22 mouse cellular contexts compared by ENCODE assay signal in the genomic region with DNA sequence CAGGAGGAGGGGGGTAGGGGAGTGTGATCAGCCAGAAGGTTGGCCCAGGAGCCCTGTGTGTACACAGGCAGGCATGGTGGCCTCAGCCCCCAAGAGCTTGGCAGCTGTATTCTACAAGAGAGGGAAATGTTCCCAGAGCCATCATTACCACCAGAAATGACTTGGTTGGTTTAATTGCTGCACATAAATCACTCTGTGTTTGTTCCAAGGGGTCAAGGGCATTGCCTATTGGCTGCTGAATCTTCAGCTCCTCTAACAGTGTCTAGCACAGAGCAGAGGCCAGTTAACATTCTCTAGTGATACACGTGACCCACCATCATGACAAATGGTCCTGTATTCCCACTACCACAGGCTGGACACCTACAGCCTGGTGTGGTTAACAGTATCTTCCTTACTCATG. TPM values are rescaled to one million over a fixed set of nuclear protein-coding genes. Genes with fewer than 3 reads are reported as not detected.
DNase-seq lines count a peak whose midpoint lies in the region; ATAC-seq and TF ChIP-seq lines count a peak whose summit lies in the region.
"Had no signal": no experiment of that assay in that cellular context is flagged by ENCODE, and none has a peak within 500 bp of the region (broad histone marks: within the 10 kb centered on the region; RNA-seq: fewer than 3 reads in every experiment).

No protein-coding gene starts in this region.

- no peak overlapping the region for H3K4me2 ChIP-seq in kidney, embryonic 14.5 days (replicated peaks; ENCODE audit: low read depth, low read length)
- no peak overlapping the region for H3K4me2 ChIP-seq in limb, embryonic 14.5 days (replicated peaks; ENCODE audit: low read depth, low read length, severe bottlenecking)
- H3K4me2 ChIP-seq: embryonic facial prominence, embryonic 15.5 days; hindbrain, embryonic 12.5 days had no signal

- no peak for TF ChIP-seq POLR2A in limb, embryonic 14.5 days (IDR thresholded peaks at IDR 0.05; ENCODE audit: borderline replicate concordance, extremely low read depth, insufficient read depth, insufficient read length)
- TF ChIP-seq POLR2A in cerebellum, adult 2 months (IDR thresholded peaks at IDR 0.05; ENCODE audit: borderline replicate concordance, insufficient read depth, low read length) = no peak

- H3K9ac ChIP-seq in kidney, embryonic 14.5 days (ENCODE audit: low read depth, low read length) = no peak overlapping the region
- H3K9ac ChIP-seq in limb, embryonic 14.5 days (ENCODE audit: low read depth, low read length, severe bottlenecking) = no peak overlapping the region
- H3K9ac ChIP-seq: embryonic facial prominence, embryonic 15.5 days; hindbrain, embryonic 12.5 days had no signal

- no peaks in the 10 kb centered on the region for H3K27me3 ChIP-seq in kidney, embryonic 14.5 days (ENCODE audit: control insufficient read depth, insufficient read depth, low read length)
- H3K27me3 ChIP-seq in limb, embryonic 14.5 days (ENCODE audit: control insufficient read depth, insufficient read depth, low read length) = no peaks in the 10 kb centered on the region
- no peaks in the 10 kb centered on the region for H3K27me3 ChIP-seq in cerebellum, adult 2 months (ENCODE audit: control insufficient read depth, insufficient read depth, low read length)
- H3K27me3 ChIP-seq: embryonic facial prominence, embryonic 15.5 days; hindbrain, embryonic 12.5 days had no signal

- WGBS in kidney, embryonic 14.5 days = 43% methylated on average over 1 of the region's 1 CpGs
- 56% methylated on average over 1 of the region's 1 CpGs for WGBS in limb, embryonic 14.5 days
- 94% methylated on average over 1 of the region's 1 CpGs for WGBS in cerebellum, adult 2 months

- H3K4me3 ChIP-seq in kidney, embryonic 14.5 days (ENCODE audit: low read length) = no peak overlapping the region
- H3K4me3 ChIP-seq in limb, embryonic 14.5 days (replicated peaks; ENCODE audit: low read length) = no peak overlapping the region
- H3K4me3 ChIP-seq in cerebellum, adult 2 months (replicated peaks; ENCODE audit: insufficient read depth, low read depth, low read length) = no peak overlapping the region
- H3K4me3 ChIP-seq: embryonic facial prominence, embryonic 15.5 days; erythroblast, embryonic 14.5 days; forebrain, embryonic 10.5 days; heart, embryonic 10.5 days; hindbrain, embryonic 12.5 days had no signal

- H3K36me3 ChIP-seq in kidney, embryonic 14.5 days (ENCODE audit: control insufficient read depth, insufficient read depth, low read length) = no peaks in the 10 kb centered on the region
- no peaks in the 10 kb centered on the region for H3K36me3 ChIP-seq in limb, embryonic 14.5 days (ENCODE audit: control insufficient read depth, insufficient read depth, low read length)
- H3K36me3 ChIP-seq: embryonic facial prominence, embryonic 15.5 days; forebrain, embryonic 10.5 days; heart, embryonic 10.5 days; hindbrain, embryonic 12.5 days had no signal

- no peak for TF ChIP-seq CTCF in cerebellum, adult 2 months (IDR thresholded peaks at IDR 0.05; ENCODE audit: borderline replicate concordance, insufficient read depth, low read depth, low read length)

- H3K9me3 ChIP-seq in kidney, embryonic 14.5 days (ENCODE audit: control insufficient read depth, low read length) = no peaks in the 10 kb centered on the region
- no peaks in the 10 kb centered on the region for H3K9me3 ChIP-seq in limb, embryonic 14.5 days (ENCODE audit: control insufficient read depth, low read length)
- H3K9me3 ChIP-seq: embryonic facial prominence, embryonic 15.5 days; forebrain, embryonic 10.5 days; heart, embryonic 10.5 days; hindbrain, embryonic 12.5 days had no signal

- no peaks in the 10 kb centered on the region for H3K4me1 ChIP-seq in kidney, embryonic 14.5 days (ENCODE audit: control insufficient read depth, insufficient read depth, low read length)
- H3K4me1 ChIP-seq in limb, embryonic 14.5 days (ENCODE audit: control insufficient read depth, insufficient read depth, low read length) = 0 out of 2 replicates have a peak, but pooled peaks cover 6% of the 10 kb centered on the region
- peaks cover 2% of the 10 kb centered on the region; the same call in 1 of the 2 replicates for H3K4me1 ChIP-seq in cerebellum, adult 2 months (ENCODE audit: control insufficient read depth, insufficient read depth, low read length)
- H3K4me1 ChIP-seq: embryonic facial prominence, embryonic 15.5 days; forebrain, embryonic 10.5 days; hindbrain, embryonic 12.5 days had no signal

- H3K27ac ChIP-seq in kidney, embryonic 14.5 days (ENCODE audit: low read depth, low read length) = no peak overlapping the region
- no peak overlapping the region for H3K27ac ChIP-seq in limb, embryonic 14.5 days (replicated peaks; ENCODE audit: low read depth, low read length)
- no peak overlapping the region for H3K27ac ChIP-seq in cerebellum, adult 2 months (ENCODE audit: insufficient read depth, low read length)
- H3K27ac ChIP-seq: embryonic facial prominence, embryonic 15.5 days; forebrain, embryonic 10.5 days; heart, embryonic 10.5 days; hindbrain, embryonic 12.5 days had no signal

- ATAC-seq in kidney, embryonic 14.5 days (ENCODE audit: low FRiP score, low TSS enrichment) = peak; percentile 66; the same call in 1 of the 2 replicates
- no peak for ATAC-seq in limb, embryonic 14.5 days (ENCODE audit: low FRiP score, low read depth)
- ATAC-seq: forebrain, embryonic 14.5 days; hindbrain, embryonic 16.5 days; inflammation-experienced regulatory T-cells, adult 6 months had no signal

- no peak for DNase-seq in kidney, postnatal 10 days
- DNase-seq in adrenal gland, postnatal 10 days = peak; percentile 45
- DNase-seq in adrenal gland, postnatal 14 days = peak; percentile 32
- DNase-seq in limb, embryonic 14.5 days (ENCODE audit: low spot score) = peak; percentile 20
- DNase-seq in cerebellum, adult 2 months = no peak
- no peak for DNase-seq in thymus, postnatal 36 days
- DNase-seq: cerebellum, adult 8-10 months; cerebellum, postnatal 14 days; embryo, embryonic 11 days; gastrocnemius, postnatal 10 days; heart, adult 18-20 months; heart, postnatal 10 days; heart, postnatal 4 days had no signal

RNA-seq across cellular contexts. Expression of a gene that starts 51.4 kb away (rescaled TPM):
- 154 and 156 TPM in 2 replicates for polyA plus RNA-seq in kidney, embryonic 14.5 days (2014; fragmentation: Nextera tagmentation; extraction: Ambion mirVana)
- 10 to 100 TPM; 75.1 to 80.4 TPM for total RNA-seq in adrenal gland, postnatal 10 days (2021)
- 84.9 and 89.9 TPM in 2 replicates for total RNA-seq in adrenal gland, postnatal 14 days (2021)
- 43.9 and 51.0 TPM in 2 replicates for polyA plus RNA-seq in limb, embryonic 14.5 days (2012; rRNA removed)
- polyA plus RNA-seq in limb, embryonic 14.5 days (2014; fragmentation: Nextera tagmentation; extraction: Ambion mirVana) = 109 and 113 TPM in 2 replicates
- 22.4 and 22.6 TPM in 2 replicates for polyA plus RNA-seq in cerebellum, adult 2 months (2012; rRNA removed)

RNA-seq across cellular contexts. Expression of a gene that starts 57.1 kb away (rescaled TPM):
- polyA plus RNA-seq in kidney, embryonic 14.5 days (2014; fragmentation: Nextera tagmentation; extraction: Ambion mirVana) = 814 and 1,116 TPM in 2 replicates
- 100 to 1,000 TPM; 222 to 235 TPM for total RNA-seq in adrenal gland, postnatal 10 days (2021)
- total RNA-seq in adrenal gland, postnatal 14 days (2021) = 248 and 268 TPM in 2 replicates
- 155 and 632 TPM in 2 replicates for polyA plus RNA-seq in limb, embryonic 14.5 days (2012; rRNA removed)
- 646 and 684 TPM in 2 replicates for polyA plus RNA-seq in limb, embryonic 14.5 days (2014; fragmentation: Nextera tagmentation; extraction: Ambion mirVana)
- 62.2 and 74.2 TPM in 2 replicates for polyA plus RNA-seq in cerebellum, adult 2 months (2012; rRNA removed)

Comparison
In these comparisons a context has a peak if more than half of its experiments do, and no peak if none do; other contexts are left out.
1. DNase-seq: peak in adrenal gland, postnatal 10 days (single experiment), adrenal gland, postnatal 14 days (single experiment) and limb, embryonic 14.5 days (single experiment); none in kidney, postnatal 10 days (single experiment), cerebellum, adult 2 months (0 of 2) and thymus, postnatal 36 days (0 of 2).